Mouse (Mus musculus) Patski (cell line): ENCODE measurements at regions not wholly inside any gene's neighbourhood (a gene's known extent, or its start where the extent isn't known, plus 50 kb on each side); places are given as distances from the start of the nearest gene placed in this dataset.

Source experiments
- ATAC-seq: fragments of 100-300 bp; one replicate; pipeline ENCODE4 v1.8.0; 2021
- CTCF ChIA-PET: fragments of 350-600 bp; sonication (Branson Sonifier 250); formaldehyde crosslinking; loops from one replicate; lab custom pipeline; 2022; ENCODE audit warnings: inconsistent platforms; lab: Charles Lee
- POLR2A ChIA-PET: fragments of 350-600 bp; sonication (Branson Sonifier 250); formaldehyde crosslinking; loops from one replicate; lab custom pipeline; 2022; ENCODE audit warnings: antibody characterized with exemption, inconsistent platforms; lab: Charles Lee
- DNase-seq: peaks from one replicate; pipeline ENCODE4 v3.0.0-alpha.2; 2011; ENCODE audit warnings: low read depth, low spot score
- H3K27me3 ChIP-seq: fragments of 371-371 bp; one replicate; pipeline ENCODE4 v1.5.1; 2021
- CTCF ChIP-seq: fragments of 100-300 bp; IDR thresholded peaks from one replicate; pipeline ENCODE4 v1.5.1; 2021
- in situ Hi-C: fragments of 300-500 bp; cut with MboI; formaldehyde crosslinking; loops from 3 replicates; pipeline ENCODE4 v1.11.1; 2018; ENCODE audit warnings: low pct_unique_long_range_greater_than_20kb, mixed read lengths

DNA sequence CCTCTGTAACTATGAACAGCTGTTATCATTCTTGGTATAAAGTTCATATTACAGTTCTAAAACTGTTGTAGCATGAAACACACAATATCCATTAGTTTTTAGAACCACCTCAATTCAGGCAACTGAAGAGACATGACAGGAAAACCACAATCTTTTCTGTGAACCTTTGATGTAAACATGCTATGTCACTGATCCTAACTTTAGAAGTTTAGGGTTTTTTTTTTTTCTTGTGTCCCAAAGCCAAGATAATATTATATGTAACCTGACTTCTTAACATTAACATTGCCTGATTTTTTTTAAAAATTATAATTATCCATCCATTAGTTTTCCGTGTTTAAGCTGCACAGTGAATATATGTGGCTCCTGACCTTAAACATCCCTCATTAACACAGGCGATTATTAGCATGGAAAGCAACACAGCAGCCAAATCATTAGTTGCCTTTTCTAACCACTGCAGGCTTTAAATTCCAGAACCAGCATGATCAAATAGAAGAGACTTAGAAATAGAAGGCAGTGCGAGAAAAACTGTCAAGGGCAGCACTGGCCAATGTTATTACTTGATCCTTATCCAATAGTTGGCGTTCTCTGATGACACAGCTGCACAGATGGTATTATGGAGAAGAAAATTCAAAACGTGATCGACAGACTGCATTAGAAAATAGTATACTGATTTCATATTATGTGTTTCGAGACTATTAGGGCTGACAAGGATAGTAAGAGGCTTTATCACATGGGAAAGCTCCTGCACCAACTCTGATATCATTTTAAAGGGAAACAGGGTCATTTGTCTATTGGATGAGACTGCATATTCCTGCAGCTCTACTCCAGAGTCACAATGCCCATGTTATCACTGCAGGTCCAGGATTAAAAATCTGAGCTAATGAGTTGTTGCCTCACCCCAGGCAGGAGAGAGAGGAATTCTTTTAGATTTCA, 321.7 kb upstream of the Clec14a start:
- no peak for ATAC-seq
- POLR2A ChIA-PET: no interaction called here
- CTCF ChIA-PET: interaction anchor here (1.3 kb wide), 1 partner anchor 14 kb away, joined by 3 read pairs; no protein-coding TSS in a partner anchor
- in situ Hi-C loops: no loop called here
- no peak for TF ChIP-seq CTCF
- H3K27me3 ChIP-seq: no peaks in the 10 kb centered on the region
- no peak for DNase-seq

DNA sequence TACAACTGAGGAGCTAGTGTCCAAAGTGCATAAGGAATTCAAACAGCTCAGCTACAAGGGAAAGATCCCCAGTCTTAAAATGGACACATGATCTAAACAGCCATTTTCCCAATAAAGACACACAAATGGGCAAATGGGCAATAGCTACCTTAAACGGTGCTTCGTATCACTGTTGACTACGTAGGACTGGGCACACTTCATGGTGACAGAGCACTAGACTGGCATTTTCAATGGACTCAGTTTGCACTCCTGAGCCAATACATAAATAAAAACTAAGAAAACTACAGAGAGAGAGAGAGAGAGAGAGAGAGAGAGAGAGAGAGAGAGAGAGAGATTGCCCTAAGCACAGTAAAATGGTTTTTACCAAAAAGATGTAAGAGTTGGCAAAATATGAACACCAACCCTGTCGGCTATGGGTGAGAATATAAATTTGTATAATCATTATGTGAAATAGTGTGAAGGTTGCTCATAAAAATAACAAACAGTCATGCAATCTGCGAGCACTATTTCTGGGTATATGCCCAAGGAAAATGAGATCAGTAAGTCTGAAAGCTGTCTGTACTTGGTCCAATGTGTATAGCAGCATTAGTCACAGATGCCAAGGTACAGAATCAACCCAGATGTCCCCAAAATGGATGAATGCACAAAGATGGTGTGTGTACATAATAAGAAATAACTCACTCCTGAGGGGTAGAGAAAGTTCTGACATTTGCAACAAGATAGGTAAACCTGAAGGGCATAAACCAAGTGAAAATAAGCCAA, 312.9 kb upstream of the Clec14a start:
- POLR2A ChIA-PET: no interaction called here

DNA sequence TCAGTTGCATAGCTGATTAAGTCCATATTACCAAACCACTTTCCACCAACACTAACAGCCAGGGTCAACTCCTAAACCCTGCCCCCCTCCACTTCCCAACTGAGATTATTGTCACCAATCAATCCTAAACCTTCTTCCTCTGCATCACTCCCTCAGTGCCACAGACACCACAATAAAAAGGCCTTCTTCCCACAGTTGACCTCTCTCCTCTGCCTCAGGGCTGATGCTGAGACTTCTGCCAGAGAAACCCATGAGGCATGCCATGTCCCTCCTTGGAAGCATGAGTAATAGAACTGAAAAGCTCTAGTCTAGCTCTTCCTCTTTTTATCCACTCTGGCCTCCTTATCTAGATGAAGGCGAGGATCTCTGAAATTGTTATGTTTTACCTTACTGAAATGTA, 300.0 kb upstream of the Clec14a start:
- DNase-seq: no peak
- ChIA-PET POLR2A (no interaction called here), CTCF (no interaction called here)
- no peak for TF ChIP-seq CTCF
- no peak for ATAC-seq
- in situ Hi-C loops: no loop called here
- no peaks in the 10 kb centered on the region for H3K27me3 ChIP-seq

More for the DNA sequence above, 312.9 kb upstream of the Clec14a start:
- in situ Hi-C loops: no loop called here
- no peak for DNase-seq
- no peak for ATAC-seq
- CTCF ChIA-PET: no interaction called here
- no peak for TF ChIP-seq CTCF
- H3K27me3 ChIP-seq: no peaks in the 10 kb centered on the region

DNA sequence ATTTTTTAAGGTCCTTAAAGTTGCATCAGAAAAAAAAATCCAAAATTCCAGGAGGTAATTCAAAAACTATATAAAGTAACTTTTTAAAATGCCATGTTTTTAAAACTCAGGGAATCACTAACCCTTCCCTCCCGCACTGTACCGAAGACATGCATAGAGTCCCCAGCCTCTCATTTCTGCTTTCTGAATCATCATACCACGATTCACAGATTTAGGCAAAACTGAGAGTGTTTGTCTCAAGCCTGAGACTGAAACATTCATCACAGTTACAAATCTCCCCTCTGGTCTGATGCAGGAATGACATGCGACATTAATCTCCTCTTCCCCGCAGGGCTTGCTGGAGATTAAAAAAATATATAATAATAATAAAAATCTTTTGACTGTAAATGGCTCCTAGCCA, 291.8 kb upstream of the Clec14a start:
- POLR2A ChIA-PET: no interaction called here
- ATAC-seq (peak; percentile 57), DNase-seq (no peak)
- no peak for TF ChIP-seq CTCF
- in situ Hi-C loops: no loop called here
- CTCF ChIA-PET: no interaction called here
- H3K27me3 ChIP-seq: no peaks in the 10 kb centered on the region

DNA sequence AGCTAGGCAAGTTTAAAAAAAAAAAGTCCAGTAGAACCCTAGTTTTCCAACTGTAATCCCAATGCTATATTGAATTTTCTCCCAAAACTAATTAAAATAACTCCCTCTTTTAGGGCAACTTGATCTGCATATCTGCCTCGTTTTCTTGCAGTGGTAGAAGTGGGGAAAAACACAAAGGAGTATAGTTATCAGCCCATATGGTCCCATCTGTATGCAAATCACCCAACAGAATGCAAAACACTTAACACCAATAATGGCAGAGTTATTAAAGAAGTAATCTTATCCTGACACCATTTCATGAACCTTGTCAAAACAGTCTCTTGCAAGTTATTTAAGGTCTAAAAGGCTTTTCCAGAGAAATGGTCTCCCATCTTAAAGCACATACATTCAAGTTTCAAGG, 290.7 kb upstream of the Clec14a start:
- ATAC-seq (no peak), DNase-seq (no peak)
- H3K27me3 ChIP-seq: no peaks in the 10 kb centered on the region
- TF ChIP-seq CTCF: no peak
- CTCF ChIA-PET: no interaction called here
- in situ Hi-C loops: no loop called here
- POLR2A ChIA-PET: no interaction called here

DNA sequence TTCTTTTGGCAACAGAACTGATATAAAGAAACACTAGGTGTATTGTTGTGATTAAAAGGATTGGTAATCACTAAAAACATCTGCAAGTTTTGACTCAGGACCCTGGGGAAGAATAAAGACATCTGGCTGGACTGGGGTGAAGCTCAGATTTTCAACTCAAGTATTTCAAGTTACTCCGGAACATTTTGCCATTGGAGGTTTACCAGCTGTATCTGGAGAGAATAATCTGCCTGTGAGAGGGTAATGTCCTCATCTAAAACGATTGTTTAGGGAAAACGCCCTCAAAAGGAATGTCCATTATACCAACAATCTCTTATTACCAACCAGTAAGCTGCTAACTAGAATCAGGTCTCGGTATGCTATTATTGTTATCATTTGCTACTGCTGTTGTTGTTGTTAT, 288.2 kb upstream of the Clec14a start:
- DNase-seq (no peak), ATAC-seq (no peak)
- in situ Hi-C loops: no loop called here
- no peaks in the 10 kb centered on the region for H3K27me3 ChIP-seq
- ChIA-PET POLR2A (no interaction called here), CTCF (no interaction called here)
- no peak for TF ChIP-seq CTCF

DNA sequence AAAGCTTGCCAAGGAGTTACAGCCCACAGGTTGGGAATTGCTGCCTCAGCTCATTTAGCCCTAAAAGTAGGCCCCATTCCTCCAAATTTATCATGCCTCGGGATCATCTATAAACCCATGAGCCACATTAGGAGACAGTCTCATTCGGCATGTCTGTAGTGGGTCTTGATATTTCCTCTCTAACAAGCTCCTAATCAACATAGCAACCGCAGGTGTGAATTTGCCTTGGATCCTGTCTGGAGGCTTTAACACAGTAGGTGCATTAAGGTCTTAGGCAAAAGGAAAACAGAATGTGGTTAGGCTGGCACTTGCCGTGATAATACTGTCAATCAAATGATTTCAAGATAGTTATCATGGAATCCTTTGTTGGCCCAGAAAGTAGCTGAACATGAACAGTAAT, 287.7 kb upstream of the Clec14a start:
- in situ Hi-C loops: no loop called here

DNA sequence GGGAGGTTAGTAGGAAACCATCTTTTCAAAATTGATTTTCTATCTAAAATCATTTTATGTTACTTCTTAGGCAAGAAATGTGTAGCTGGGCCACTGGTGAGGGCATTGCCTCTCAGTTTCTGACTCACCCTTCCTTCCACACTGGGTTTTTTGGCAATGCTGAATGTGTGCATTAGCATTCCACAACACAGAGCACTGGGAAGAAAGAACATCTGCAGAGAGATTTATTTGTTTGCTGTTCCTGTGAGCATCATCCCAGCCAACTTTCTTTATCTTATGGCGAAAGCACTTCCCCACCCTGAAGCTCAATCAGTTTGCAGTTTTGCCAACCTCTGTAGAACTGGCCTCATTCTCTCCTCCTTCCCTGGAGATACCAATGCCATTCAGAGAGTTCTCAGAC, 287.0 kb upstream of the Clec14a start:
- POLR2A ChIA-PET: no interaction called here
- CTCF ChIA-PET: no interaction called here
- ATAC-seq: no peak
- no peaks in the 10 kb centered on the region for H3K27me3 ChIP-seq
- no peak for DNase-seq
- in situ Hi-C loops: no loop called here
- no peak for TF ChIP-seq CTCF

More for the DNA sequence above, 287.7 kb upstream of the Clec14a start:
- ATAC-seq: no peak
- no peak for TF ChIP-seq CTCF
- ChIA-PET CTCF (no interaction called here), POLR2A (no interaction called here)
- DNase-seq: no peak
- no peaks in the 10 kb centered on the region for H3K27me3 ChIP-seq

DNA sequence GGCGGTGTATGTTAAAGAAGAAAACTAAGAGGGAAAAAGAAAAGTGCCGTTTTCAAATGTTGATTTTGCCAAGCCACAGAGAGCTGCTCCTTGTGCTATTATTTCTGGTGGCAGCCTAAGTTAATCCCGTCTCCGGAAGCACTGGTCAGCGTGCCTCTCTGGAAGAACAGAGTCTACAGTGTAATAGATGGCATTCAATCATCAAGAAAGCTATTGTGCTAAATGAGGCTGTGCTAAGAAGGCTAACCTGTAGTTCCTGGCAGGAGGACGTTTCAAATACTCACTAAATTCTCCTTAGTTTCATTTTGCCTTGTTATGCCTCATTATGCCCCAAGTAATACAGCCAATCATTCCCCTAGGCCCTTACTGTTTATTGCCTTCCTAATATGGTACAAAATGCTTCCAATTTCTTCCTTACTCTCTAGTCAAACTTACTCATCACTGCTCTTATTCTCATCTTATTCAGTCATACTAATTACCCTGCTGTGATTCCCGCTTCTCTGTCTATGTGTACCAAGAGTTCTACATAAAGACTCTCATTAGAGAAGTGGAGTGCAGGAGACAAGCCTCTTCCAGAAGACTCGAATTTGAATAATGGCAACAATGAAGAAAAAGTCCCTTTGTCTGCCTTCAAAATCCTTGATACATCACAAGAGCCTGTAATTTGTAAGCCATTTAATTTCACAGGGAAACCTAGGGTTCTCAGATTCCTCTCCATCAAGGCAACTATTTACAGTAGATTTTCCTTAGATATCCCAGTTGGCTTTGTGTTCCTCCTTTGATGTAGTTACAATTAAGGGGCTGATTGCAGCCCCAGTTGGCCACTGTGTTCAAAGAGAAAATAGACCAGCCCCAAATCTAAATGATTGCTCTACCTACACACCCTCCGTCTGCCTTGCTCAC, 282.0 kb upstream of the Clec14a start:
- TF ChIP-seq CTCF: no peak
- H3K27me3 ChIP-seq: no peaks in the 10 kb centered on the region
- ChIA-PET CTCF (interaction anchor here (1.1 kb wide), 1 partner anchor 12 kb away, joined by 3 read pairs; no protein-coding TSS in a partner anchor), POLR2A (no interaction called here)
- in situ Hi-C loops: no loop called here
- ATAC-seq (no peak), DNase-seq (no peak)

DNA sequence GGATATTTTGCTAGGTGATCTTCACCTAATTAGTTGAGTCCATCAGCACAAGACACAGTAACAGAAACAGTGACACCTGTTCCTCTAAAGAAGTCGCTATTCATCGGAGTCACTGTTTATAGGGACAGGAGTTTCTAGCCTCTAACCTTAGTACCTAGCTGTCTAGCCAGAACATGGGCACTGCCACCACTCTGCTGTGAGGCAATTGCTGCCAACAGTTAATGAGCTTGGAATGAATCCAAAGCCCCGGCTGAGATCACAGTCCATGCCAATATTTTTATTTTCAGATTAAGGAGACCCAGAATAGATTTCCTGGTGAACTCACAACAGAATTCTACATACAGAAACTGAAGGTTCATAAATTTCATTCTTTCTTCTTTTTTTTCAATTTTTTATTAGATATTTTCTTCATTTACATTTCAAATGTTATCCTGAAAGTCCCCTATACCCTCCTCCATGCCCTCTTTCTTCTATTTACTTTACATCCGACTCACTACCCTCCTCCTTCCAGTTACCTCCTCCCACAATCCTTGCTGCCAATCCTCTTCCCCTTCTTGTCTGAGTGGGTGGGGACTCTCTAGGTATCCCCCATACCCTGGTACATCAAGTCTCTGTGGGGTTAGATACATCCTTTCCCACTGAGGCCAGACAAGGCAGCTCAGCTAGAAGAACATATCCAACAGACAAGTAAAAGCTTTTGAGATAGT, 276.9 kb upstream of the Clec14a start:
- in situ Hi-C loops: no loop called here
- no peak for TF ChIP-seq CTCF
- peaks cover 4% of the 10 kb centered on the region for H3K27me3 ChIP-seq
- ATAC-seq: no peak
- POLR2A ChIA-PET: no interaction called here
- CTCF ChIA-PET: no interaction called here
- DNase-seq: no peak
